Mouse (Mus musculus) bone marrow, adult 2 months (tissue): ENCODE measurements around the gene Zmynd12.

Source experiments
- CTCF ChIP-seq: fragments of 200-500 bp; IDR thresholded peaks from 2 replicates; pipeline ENCODE4 v1.5.1; 2011; ENCODE audit warnings: low read length, control low read depth; ENCODE audit not compliant: control insufficient read depth, insufficient read depth
- POLR2A ChIP-seq: fragments of 200-500 bp; IDR thresholded peaks from 2 replicates; pipeline ENCODE4 v1.6.1; 2011; ENCODE audit warnings: low read depth, mild to moderate bottlenecking, control low read depth, low read length, borderline replicate concordance; ENCODE audit not compliant: control insufficient read depth

- TF ChIP-seq CTCF (no peak), POLR2A (no peak)
These were observed 39.8 kb downstream of the Zmynd12 start for GRCm38 (mm10) chr4:119462457-119462856.
